Mouse (Mus musculus): ENCODE data around the gene Trim28.

GRCm38 (mm10) chr7:13015217-13015616, 16.3 kb downstream of the Trim28 start:
- TF ChIP-seq CTCF (conservative IDR thresholded peaks at IDR 0.05 in 1 of 2, IDR thresholded peaks at IDR 0.05 in 1 of 2; ENCODE audit: low read depth in 2 of 2, low read length in 2 of 2) (no peak), SMC3 (IDR thresholded peaks at IDR 0.05; ENCODE audit: low read depth, low read length) (no peak), POLR2A (IDR thresholded peaks at IDR 0.05; ENCODE audit: low read depth, low read length) (no peak), EP300 (IDR thresholded peaks at IDR 0.05; ENCODE audit: low read length) (no peak), USF1 (IDR thresholded peaks at IDR 0.05; ENCODE audit: low read depth, low read length) (no peak), ELF1 (IDR thresholded peaks at IDR 0.05; ENCODE audit: low read depth, low read length) (no peak), MXI1 (IDR thresholded peaks at IDR 0.05; ENCODE audit: low read depth, low read length) (no peak), POLR2AphosphoS2 (IDR thresholded peaks at IDR 0.05; ENCODE audit: low read depth, low read length) (no peak), TCF12 (IDR thresholded peaks at IDR 0.05; ENCODE audit: low read depth, low read length) (no peak), CHD2 (IDR thresholded peaks at IDR 0.05; ENCODE audit: low read length) (no peak), MAFK (IDR thresholded peaks at IDR 0.05; ENCODE audit: insufficient replicate concordance, low read length) (no peak)

Measured in CH12.LX (cell line).